Mouse (Mus musculus) fat pad, adult 2 months (tissue): ENCODE measurements at regions not wholly inside any gene's neighbourhood (a gene's known extent, or its start where the extent isn't known, plus 50 kb on each side); places are given as distances from the start of the nearest gene placed in this dataset.

ENCODE experiments used
- DNase-seq: peaks from one replicate; pipeline ENCODE4 v3.0.0-alpha.2; 2011; ENCODE audit warnings: low read depth, low spot score; ENCODE audit errors: extremely low read depth

GRCm38 (mm10) chr3:41235610-41236009 lies 152.8 kb upstream of the Pgrmc2 start:
- DNase-seq: no peak

GRCm38 (mm10) chr3:41234994-41235393 lies 152.1 kb upstream of the Pgrmc2 start:
- no peak for DNase-seq

DNA sequence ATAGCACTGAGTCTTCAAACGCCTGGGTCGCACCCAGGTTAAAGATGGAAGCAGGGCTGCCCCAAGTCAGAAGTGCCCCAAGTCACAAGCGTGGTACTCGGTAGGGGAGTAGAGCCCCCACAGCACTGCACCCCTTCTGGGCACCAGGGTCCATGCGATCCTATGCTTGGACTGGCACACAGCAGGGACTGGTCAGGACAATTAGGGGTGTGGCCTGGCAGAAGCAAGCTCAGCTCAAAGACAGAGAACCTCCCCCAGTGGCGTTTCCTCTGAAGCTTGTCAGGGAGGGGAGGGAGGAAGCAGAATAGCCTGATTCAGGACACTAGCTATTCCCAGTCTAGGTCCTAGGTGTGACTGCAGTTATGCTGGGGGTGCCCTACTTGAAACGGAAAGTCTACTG lies 151.3 kb upstream of the Pgrmc2 start:
- DNase-seq: no peak

GRCm38 (mm10) chr3:41233439-41233838 lies 150.6 kb upstream of the Pgrmc2 start:
- DNase-seq: no peak

DNA sequence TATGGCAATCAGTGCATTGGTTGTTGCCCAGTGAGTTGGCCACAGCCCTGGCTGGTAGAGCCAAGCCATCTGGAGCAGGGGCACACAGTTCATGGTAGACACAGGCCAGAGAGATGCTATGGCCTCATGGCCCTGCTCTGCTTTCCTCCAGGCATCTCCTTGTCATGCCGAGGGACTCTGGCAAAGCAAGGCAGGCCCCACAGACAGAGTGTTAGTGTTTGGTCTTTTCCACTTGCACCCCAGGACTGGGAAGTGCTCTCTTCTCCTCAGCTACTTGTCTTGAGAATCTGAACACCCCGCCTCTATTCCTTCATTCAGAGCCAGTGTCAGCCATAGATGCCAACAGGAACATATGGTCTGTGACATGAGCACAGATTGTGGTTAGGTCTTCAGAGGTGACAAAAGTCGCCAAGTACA lies 148.1 kb upstream of the Pgrmc2 start:
- no peak for DNase-seq

GRCm38 (mm10) chr3:41229493-41229892 lies 146.6 kb upstream of the Pgrmc2 start:
- no peak for DNase-seq

GRCm38 (mm10) chr3:41228536-41228935 lies 145.7 kb upstream of the Pgrmc2 start:
- no peak for DNase-seq

- no peak for DNase-seq
These were observed 137.9 kb upstream of the Pgrmc2 start for GRCm38 (mm10) chr3:41220746-41221145.

- DNase-seq: no peak
These were observed 134.9 kb upstream of the Pgrmc2 start for GRCm38 (mm10) chr3:41217770-41218169.

GRCm38 (mm10) chr3:41213533-41213932 lies 130.7 kb upstream of the Pgrmc2 start:
- DNase-seq: no peak

DNA sequence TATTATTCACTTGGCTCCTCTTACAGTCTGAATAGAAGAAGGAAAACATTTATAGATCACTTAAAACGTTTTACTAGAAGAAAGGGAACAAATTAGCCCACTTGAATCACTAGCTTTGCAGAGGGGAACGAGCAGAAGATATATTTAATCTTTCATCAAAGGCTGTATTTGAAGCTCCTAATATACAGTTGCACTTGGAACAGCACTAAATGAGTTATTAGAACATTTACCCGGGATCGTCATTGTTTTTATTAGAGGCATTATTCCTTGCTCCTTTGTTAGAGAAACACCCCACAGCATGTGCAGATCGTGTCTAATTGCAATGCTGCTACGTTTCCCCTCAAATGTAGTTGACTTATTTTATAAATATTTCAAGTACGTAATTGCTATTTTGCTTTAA lies 127.5 kb upstream of the Pgrmc2 start:
- no peak for DNase-seq

DNA sequence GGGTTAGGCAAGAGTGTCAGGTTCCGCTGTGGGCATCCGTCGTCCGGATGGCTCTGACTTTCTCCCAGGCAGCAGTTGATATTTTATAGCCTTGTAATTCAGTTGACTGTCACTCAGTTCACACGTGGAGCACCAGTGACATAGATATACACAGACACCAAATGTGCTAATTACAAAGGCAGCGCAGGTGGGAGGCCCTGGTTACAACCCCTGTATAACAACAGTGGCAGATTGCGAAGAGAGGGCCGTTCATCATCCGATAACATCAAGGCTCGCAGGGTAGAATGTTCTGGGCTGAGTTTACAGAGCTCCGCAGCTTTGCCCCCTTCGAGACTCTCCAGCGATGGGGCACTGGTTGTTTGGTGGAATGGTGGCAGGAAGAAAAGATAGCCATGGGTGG lies 120.0 kb upstream of the Pgrmc2 start:
- no peak for DNase-seq

DNA sequence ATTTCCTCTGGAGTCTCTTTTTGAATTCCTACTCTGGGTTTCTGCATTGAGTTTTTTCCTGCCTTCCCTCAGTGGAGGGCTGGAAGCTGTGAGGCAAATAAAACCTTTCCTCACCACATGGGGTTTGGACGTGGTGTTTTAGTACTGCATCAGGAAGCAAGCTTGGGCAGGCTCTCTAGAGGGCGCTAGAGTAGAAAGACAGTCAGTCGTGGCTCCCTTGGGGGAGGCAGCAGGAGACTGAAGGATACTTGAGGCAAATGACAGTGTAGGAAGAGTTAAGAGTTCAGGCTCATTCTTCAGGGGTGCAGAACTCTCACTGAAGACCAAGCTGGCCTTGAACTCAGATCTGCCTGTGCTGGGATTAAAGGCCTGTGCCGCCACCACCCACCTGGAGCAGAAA lies 118.9 kb upstream of the Pgrmc2 start:
- no peak for DNase-seq

- no peak for DNase-seq
These were observed 117.2 kb upstream of the Pgrmc2 start for GRCm38 (mm10) chr3:41200026-41200425.

DNA sequence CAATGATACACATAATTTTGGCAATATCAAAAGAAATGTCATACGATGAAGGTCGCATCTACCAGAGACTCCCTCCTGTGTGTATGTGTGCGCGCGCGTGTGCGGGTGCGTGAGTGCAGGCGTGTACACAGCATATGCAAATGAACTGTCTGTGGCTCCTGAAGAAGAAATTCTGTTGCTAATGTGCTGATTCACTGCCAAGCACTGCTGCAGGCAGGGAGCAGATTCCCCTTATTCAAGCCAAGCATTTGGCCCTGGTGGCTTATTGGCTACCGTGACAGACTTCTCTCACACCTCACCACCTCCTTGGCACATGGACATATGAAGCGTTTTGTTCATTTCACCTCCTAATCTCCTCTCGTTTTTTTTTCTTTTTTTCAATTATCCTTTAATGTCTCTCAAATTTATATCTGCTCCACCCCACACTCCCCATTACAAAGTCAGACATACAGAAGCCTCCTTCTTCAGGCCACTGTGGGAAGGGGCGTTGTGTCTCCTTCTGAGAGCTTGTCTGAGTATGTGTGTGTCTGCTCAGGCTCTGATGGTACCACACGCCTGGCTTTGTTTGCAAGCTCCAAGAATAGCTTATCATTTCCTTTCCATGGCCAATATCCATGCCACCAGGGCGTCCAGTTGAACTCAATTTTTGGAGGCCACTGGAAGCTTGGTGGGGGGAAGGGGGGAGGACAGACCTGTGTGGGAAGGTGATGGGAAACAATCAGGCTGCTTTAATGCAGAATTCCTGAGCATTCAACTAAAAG lies 115.5 kb upstream of the Pgrmc2 start:
- no peak for DNase-seq

GRCm38 (mm10) chr3:41195113-41195975 lies 112.5 kb upstream of the Pgrmc2 start:
- DNase-seq: no peak

DNA sequence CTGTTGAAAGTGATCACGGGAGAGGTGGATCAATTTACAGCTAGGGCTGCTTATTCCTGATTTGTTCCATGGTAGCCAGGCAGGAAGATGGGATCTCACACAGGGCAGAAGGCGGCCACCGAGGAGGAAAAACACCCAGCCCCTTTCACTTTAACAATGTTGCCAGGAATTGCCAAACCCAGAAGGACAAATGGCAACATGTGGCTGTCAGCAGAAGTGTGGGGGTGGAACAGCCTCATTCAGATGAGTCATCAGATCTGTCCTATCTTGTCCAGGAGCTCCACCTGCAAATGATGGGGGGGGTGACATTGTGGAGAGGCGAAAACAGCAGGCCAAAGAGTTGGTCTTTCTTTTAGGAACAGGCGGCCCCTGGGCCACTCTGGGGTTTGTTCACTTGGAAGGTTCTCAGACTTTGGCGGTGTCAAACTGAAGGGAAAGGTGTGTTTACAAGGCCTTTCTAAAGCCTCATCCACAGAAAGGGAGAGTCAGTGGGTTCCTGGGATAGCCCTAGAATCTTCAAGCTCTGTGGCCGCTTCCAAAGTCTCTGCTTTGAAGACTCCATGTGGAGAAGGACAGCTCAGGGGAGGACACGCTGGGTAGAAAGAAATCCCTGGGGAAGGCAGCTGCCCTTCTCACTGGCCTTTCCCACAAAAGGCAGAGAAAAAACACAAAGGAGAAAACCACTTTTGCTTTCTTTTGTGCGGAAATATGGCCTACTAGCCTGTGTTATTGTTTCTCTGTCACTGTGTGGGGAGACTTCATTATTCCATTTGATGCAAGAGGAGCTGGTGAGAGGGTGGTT lies 111.7 kb upstream of the Pgrmc2 start:
- DNase-seq: peak; percentile 78

- DNase-seq: no peak
These were observed 102.7 kb upstream of the Pgrmc2 start for GRCm38 (mm10) chr3:41185305-41186097.

GRCm38 (mm10) chr3:41184375-41184774 lies 101.5 kb upstream of the Pgrmc2 start:
- no peak for DNase-seq

DNA sequence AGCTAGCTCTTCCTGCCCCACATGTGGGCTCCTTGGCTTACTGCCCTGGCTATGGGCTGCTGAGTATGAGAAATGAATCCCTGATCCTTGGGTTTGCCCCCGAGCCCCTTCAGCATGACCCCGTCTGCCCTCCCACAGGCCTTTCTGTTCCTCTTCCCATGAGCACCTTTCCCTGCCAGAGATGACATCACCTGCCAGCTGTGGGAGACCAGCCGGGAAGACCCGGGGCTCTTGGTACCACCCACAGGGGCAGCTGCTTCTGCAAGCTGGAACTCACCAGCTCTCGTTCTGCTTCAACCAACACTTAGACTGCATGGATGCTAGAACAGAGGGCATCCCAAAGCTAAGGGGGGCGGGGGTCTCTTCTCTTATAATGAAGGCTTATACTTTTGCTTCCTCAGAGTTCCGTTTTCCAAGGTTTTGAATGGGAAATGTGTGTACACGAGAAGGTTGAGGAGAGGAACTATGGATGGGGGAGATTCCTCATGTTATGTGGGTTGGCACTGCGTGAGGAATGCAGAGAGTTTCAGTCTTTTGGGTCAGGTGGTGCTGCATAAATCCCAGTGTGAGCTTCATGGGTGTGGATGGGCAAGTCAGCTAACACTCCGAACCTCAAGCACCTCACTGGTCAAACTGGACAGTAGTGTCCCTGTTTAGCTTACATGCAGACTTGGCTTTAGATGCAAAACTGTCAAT lies 100.2 kb upstream of the Pgrmc2 start:
- no peak for DNase-seq
